Mouse (Mus musculus) intestine, embryonic 15.5 days (tissue): ENCODE results near the gene Ric8a. TPM values are rescaled to one million over a fixed set of nuclear protein-coding genes. Genes with fewer than 3 reads are reported as not detected.

Experiments
- ATAC-seq: fragments of 200-750 bp; cut with Nextera tagmentation; 2 replicates; pipeline ENCODE4 v1.8.0; 2017; ENCODE audit warnings: moderate TSS enrichment, moderate library complexity
- H3K27ac ChIP-seq: fragments of 300-500 bp; sonication (generic); 2 replicates; pipeline ENCODE4 v1.5.1; 2015; ENCODE audit warnings: mild to moderate bottlenecking, inconsistent platforms
- H3K27me3 ChIP-seq: fragments of 300-500 bp; sonication (generic); replicated peaks from 2 replicates; pipeline ENCODE4 v1.6.1; 2015; ENCODE audit warnings: inconsistent platforms
- H3K36me3 ChIP-seq: fragments of 300-500 bp; sonication (generic); 2 replicates; pipeline ENCODE4 v1.6.1; 2015; ENCODE audit warnings: inconsistent platforms
- H3K4me1 ChIP-seq: fragments of 300-500 bp; sonication (generic); replicated peaks from 2 replicates; pipeline ENCODE4 v1.6.1; 2015; ENCODE audit warnings: inconsistent platforms
- H3K4me2 ChIP-seq: fragments of 300-500 bp; sonication (generic); replicated peaks from 2 replicates; pipeline ENCODE4 v1.6.1; 2015; ENCODE audit warnings: mild to moderate bottlenecking, inconsistent platforms
- H3K4me3 ChIP-seq: fragments of 300-500 bp; sonication (generic); replicated peaks from 2 replicates; pipeline ENCODE4 v1.5.1; 2015; ENCODE audit warnings: inconsistent platforms
- H3K9ac ChIP-seq: fragments of 300-500 bp; sonication (generic); 2 replicates; pipeline ENCODE4 v1.6.1; 2015; ENCODE audit warnings: inconsistent platforms
- H3K9me3 ChIP-seq: fragments of 300-500 bp; sonication (generic); 2 replicates; pipeline ENCODE4 v1.6.1; 2016; ENCODE audit warnings: inconsistent platforms
- WGBS: fragments of 180-500 bp; shearing (Covaris S2); methylation state at CpG from one replicate; pipeline ENCODE4 v1.1.7; 2015; 5-methylcytosine and 5-hydroxymethylcytosine counted together
- polyA plus RNA-seq: library from polyadenylated mRNA; unstranded; fragments of >200 nt; fragmentation: Nextera tagmentation; extraction: Ambion mirVana; gene quantifications from 2 replicates; pipeline ENCODE4 v1.2.1, GENCODE M21; 2015

The Ric8a gene
- polyA plus RNA-seq, result 51.9 and 66.6 TPM in 2 replicates

DNA sequence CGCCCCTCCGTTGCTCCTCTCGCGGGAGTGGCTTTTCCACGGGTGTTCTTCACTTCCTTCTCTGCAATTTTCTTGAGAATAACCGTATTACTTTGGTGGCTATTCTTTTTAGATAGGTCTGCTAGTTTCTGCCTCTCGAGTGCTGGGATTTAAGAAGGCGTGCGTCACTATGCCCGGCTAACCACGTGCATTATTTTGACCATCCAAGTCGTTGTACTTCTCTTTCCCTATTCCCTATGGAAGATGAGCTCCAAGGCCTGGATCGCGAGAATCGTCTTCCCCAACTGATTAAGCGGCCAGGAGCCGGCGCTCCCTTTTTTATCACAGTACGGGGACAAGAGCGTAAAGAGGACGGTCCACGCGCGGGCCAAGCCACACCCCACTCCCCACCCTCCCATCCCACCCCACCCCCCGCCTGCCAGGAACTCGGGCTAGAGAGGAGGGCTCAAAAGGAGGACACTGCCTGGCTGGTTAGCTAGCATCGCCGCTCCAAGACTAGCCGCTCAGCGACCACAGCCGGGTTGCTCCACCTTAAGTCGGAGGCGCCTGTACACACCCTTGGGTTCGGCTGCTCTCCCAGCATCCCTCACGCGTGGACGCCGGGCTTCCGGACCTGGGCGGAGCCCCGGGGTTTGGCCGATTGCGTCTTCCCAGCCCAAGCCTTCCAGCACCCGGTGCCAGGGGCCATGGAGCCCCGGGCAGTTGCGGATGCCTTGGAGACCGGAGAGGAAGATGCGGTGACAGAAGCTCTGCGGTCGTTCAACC, at the start of gene Ric8a:
TSS of gene Ric8a (plus strand) at position 173 of the 765 bp plus-strand sequence.
- Histone ChIP-seq H3K4me1 (peaks cover 20% of the 10 kb centered on the region), H3K4me2 (peak within 1 kb of the TSS; percentile 98), H3K27ac (peak within 1 kb of the TSS; percentile 95), H3K36me3 (peaks cover 36% of the 10 kb centered on the region), H3K9me3 (no peaks in the 10 kb centered on the region), H3K27me3 (no peaks in the 10 kb centered on the region), H3K4me3 (peak within 1 kb of the TSS; percentile 57), H3K9ac (peak within 1 kb of the TSS; percentile 85)
- ATAC-seq, result peak; percentile 88
- 0% methylated on average over 50 of the region's 50 CpGs for WGBS

DNA sequence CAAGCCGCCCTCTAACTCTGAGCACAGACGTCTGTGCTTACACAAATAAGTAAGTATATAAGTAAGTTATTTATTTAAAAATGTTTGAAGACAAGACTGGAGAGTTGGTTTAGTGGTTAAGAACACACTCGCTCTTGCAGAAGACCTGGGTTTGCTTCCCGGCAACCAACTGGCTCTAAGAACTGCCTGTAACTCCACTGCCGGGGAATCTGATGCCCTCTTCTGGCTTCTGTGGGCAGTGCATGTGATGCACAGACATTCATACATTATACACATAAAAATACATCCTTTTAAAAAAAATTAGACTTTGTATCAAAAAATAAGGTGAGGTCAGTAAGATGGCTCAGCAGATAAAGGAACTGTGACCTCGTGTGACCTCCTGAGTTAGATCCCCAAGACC, 46.3 kb upstream of the Ric8a start:
- no peaks in the 10 kb centered on the region for H3K4me1 ChIP-seq
- no peaks in the 10 kb centered on the region for H3K9me3 ChIP-seq
- no peak overlapping the region for H3K4me3 ChIP-seq
- H3K27ac ChIP-seq, result no peak overlapping the region
- WGBS, result 92% methylated on average over 6 of the region's 6 CpGs
- no peak overlapping the region for H3K9ac ChIP-seq
- H3K27me3 ChIP-seq, result no peaks in the 10 kb centered on the region
- H3K4me2 ChIP-seq, result no peak overlapping the region
- no peaks in the 10 kb centered on the region for H3K36me3 ChIP-seq
- no peak for ATAC-seq

- whole genome bisulfite sequencing, result 90% methylated on average over 13 of the region's 13 CpGs
- no peak overlapping the region for H3K4me2 ChIP-seq
- no peak overlapping the region for H3K4me3 ChIP-seq
Observed at GRCm38 (mm10) chr7:140811714-140812113, 45.0 kb upstream of the Ric8a start.

GRCm38 (mm10) chr7:140812850-140813249, 43.9 kb upstream of the Ric8a start:
- no peaks in the 10 kb centered on the region for H3K36me3 ChIP-seq
- H3K4me1 ChIP-seq, result no peaks in the 10 kb centered on the region
- no peak overlapping the region for H3K4me3 ChIP-seq
- no peak overlapping the region for H3K4me2 ChIP-seq
- no peaks in the 10 kb centered on the region for H3K27me3 ChIP-seq
- no peak overlapping the region for H3K9ac ChIP-seq
- H3K27ac ChIP-seq, result no peak overlapping the region
- H3K9me3 ChIP-seq, result no peaks in the 10 kb centered on the region
- ATAC-seq, result no peak
- 89% methylated on average over 12 of the region's 12 CpGs for WGBS

More at GRCm38 (mm10) chr7:140811714-140812113, 45.0 kb upstream of the Ric8a start:
- Histone ChIP-seq H3K27ac (no peak overlapping the region), H3K27me3 (no peaks in the 10 kb centered on the region), H3K4me1 (no peaks in the 10 kb centered on the region), H3K9ac (no peak overlapping the region), H3K36me3 (no peaks in the 10 kb centered on the region), H3K9me3 (no peaks in the 10 kb centered on the region)
- no peak for ATAC-seq

DNA sequence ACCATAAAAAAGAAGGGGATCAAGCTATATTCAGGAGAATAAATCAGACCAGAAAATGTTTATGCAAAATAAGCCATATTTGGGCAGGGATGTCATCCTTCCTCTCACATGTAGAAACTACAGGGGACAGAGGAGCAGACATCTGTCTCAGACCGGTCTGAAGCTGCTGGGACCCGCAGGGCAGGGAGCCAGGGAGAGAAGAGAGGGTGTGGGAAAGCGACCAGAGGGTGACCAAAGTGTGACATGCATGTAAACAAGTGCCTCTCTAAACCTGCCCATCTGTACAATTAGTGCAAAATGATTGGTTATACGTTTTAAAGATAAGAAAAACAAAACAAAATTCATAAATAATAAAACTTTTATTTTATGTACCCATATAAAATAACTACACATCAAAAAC, 36.6 kb upstream of the Ric8a start:
- no peak overlapping the region for H3K27ac ChIP-seq
- no peaks in the 10 kb centered on the region for H3K27me3 ChIP-seq
- H3K36me3 ChIP-seq, result no peaks in the 10 kb centered on the region
- H3K4me2 ChIP-seq, result no peak overlapping the region
- 0 out of 2 replicates have a peak, but pooled peaks cover 2% of the 10 kb centered on the region for H3K4me1 ChIP-seq
- H3K9me3 ChIP-seq, result no peaks in the 10 kb centered on the region
- no peak overlapping the region for H3K4me3 ChIP-seq
- 51% methylated on average over 4 of the region's 4 CpGs for WGBS
- ATAC-seq, result no peak
- H3K9ac ChIP-seq, result no peak overlapping the region

DNA sequence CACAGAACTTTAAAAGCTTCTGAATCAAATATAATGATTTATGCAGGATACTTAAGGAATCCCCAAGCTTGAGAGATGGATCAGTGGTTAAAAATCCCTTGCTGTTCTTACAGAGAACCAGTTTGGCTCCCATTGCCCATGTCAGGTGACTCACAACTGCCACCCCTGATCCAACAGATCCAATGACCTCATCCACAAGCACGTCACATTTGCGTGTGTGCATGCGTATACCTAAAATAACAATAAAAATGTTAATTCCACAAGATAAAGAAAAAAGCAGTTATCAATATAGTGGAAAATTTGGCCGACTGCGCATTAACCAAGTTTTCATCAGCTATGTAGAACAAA, 35.5 kb upstream of the Ric8a start:
- Histone ChIP-seq H3K4me1 (0 out of 2 replicates have a peak, but pooled peaks cover 2% of the 10 kb centered on the region), H3K27ac (no peak overlapping the region), H3K4me3 (peak overlapping the region; percentile 42), H3K36me3 (no peaks in the 10 kb centered on the region), H3K9ac (no peak overlapping the region; the same call in 1 of the 2 replicates), H3K27me3 (no peaks in the 10 kb centered on the region), H3K9me3 (no peaks in the 10 kb centered on the region), H3K4me2 (peak overlapping the region; percentile 78)
- WGBS, result 49% methylated on average over 5 of the region's 5 CpGs
- ATAC-seq, result no peak

GRCm38 (mm10) chr7:140821653-140822329, 35.0 kb upstream of the Ric8a start, which contains the start of gene Zfp941:
Gene Zfp941 (minus strand): TSS chr7:140822178.
- peak within 1 kb of the TSS; percentile 78 for H3K4me2 ChIP-seq
- H3K27ac ChIP-seq, result no peak within 1 kb of the TSS
- peak within 1 kb of the TSS; percentile 38 for H3K9ac ChIP-seq
- WGBS, result 3% methylated on average over 21 of the region's 21 CpGs
- H3K9me3 ChIP-seq, result no peaks in the 10 kb centered on the region
- peak within 1 kb of the TSS; percentile 42 for H3K4me3 ChIP-seq
- peak; percentile 75 for ATAC-seq
- no peaks in the 10 kb centered on the region for H3K36me3 ChIP-seq
- no peaks in the 10 kb centered on the region for H3K27me3 ChIP-seq
- H3K4me1 ChIP-seq, result 0 out of 2 replicates have a peak, but pooled peaks cover 2% of the 10 kb centered on the region

DNA sequence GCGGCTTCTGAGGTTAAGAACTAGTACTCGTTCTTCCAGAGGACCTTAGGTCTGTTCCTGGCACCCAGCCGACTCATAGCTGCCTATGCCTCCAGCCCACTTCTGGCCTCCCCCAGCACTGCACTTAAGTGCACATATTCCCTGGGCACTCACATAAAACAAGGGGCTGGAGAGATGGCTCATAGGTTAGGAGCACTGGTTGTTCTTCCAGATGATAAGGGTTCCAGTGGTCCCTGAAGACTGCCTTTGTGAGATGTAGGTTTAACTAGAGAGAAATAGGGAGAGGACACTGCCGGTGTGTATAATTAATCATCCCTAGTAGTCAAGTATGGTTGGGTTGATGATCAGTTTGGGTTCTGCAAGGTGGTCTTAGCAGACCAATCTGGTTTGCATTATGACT, 34.0 kb upstream of the Ric8a start:
- Histone ChIP-seq H3K9ac (no peak overlapping the region), H3K27me3 (no peaks in the 10 kb centered on the region), H3K27ac (no peak overlapping the region), H3K4me2 (no peak overlapping the region), H3K4me1 (0 out of 2 replicates have a peak, but pooled peaks cover 2% of the 10 kb centered on the region), H3K4me3 (no peak overlapping the region), H3K36me3 (no peaks in the 10 kb centered on the region), H3K9me3 (no peaks in the 10 kb centered on the region)
- 92% methylated on average over 4 of the region's 4 CpGs for WGBS
- ATAC-seq, result no peak

DNA sequence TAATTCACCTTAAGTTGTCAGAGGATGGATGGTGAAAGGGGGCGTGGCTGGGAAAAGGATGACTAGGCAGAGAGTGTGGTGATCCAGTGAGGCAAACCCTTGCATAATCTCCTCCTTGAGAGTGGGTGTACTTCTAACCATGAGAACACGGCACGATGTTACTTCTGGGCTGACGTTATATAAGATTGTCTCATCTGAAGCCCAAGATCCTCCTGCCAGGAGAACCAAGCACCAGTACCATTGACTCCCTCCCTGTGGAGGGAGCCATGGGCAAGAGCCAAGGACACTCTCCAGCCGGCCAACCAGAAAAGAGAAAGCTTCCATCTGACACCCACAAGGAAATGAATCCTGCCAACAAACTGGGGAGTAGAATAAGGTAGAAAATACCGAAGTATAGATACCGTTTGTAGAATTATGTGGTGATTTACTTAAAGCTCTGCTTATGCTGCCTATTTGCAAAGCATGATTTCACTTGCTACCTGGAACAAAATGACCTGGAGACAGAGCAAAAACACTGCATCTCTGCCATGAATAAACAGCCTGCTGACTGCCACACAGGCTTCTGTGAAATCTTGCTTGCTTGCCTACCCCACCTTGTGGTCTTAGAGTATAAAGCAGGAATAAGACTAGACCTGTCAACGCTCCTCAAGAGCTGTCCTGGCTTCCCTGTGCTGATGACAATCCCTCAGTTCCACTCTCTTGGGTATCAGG, 28.4 kb upstream of the Ric8a start:
- Histone ChIP-seq H3K36me3 (no peaks in the 10 kb centered on the region), H3K4me2 (peak overlapping the region; percentile 34; the same call in 1 of the 2 replicates), H3K9ac (no peak overlapping the region), H3K27ac (no peak overlapping the region), H3K9me3 (no peaks in the 10 kb centered on the region), H3K27me3 (no peaks in the 10 kb centered on the region), H3K4me1 (0 out of 2 replicates have a peak, but pooled peaks cover 3% of the 10 kb centered on the region), H3K4me3 (no peak overlapping the region)
- 27% methylated on average over 8 of the region's 8 CpGs for WGBS
- ATAC-seq, result peak; percentile 87

DNA sequence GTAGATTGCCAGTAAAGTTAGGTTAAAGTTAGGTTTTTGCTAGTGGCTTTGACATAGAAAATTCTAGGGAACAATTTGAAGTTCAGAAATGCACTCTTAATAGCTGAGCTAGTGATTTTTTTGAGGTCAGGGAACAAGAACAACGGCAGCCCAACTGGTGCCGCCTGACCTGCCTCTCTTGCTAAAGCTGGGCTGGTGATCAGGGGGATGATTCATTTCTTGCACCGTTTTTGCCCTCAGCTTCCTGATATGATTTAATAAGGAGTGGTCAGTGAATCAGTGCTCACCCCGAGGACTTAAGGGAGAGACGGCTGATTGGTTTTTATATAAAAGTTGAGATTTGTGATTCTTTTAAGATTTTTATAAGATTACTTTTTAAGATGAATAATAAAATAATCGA, 25.3 kb upstream of the Ric8a start:
- no peaks in the 10 kb centered on the region for H3K27me3 ChIP-seq
- no peak overlapping the region for H3K9ac ChIP-seq
- H3K4me2 ChIP-seq, result no peak overlapping the region
- ATAC-seq, result no peak
- H3K4me3 ChIP-seq, result no peak overlapping the region
- no peaks in the 10 kb centered on the region for H3K9me3 ChIP-seq
- H3K4me1 ChIP-seq, result 0 out of 2 replicates have a peak, but pooled peaks cover 8% of the 10 kb centered on the region
- WGBS, result 55% methylated on average over 6 of the region's 6 CpGs
- no peaks in the 10 kb centered on the region for H3K36me3 ChIP-seq
- no peak overlapping the region for H3K27ac ChIP-seq

GRCm38 (mm10) chr7:140833341-140833740, 23.4 kb upstream of the Ric8a start:
- H3K4me3 ChIP-seq, result no peak overlapping the region
- H3K9me3 ChIP-seq, result no peaks in the 10 kb centered on the region
- no peak overlapping the region for H3K9ac ChIP-seq
- no peak overlapping the region for H3K27ac ChIP-seq
- WGBS, result 83% methylated on average over 4 of the region's 4 CpGs
- no peak for ATAC-seq
- H3K27me3 ChIP-seq, result no peaks in the 10 kb centered on the region
- H3K4me2 ChIP-seq, result no peak overlapping the region
- no peaks in the 10 kb centered on the region for H3K36me3 ChIP-seq
- 0 out of 2 replicates have a peak, but pooled peaks cover 5% of the 10 kb centered on the region for H3K4me1 ChIP-seq
